Mouse (Mus musculus) brain, embryonic 18.5 days (tissue): ENCODE data around the gene Mroh2a.
"Not testable (repeated sequence)": the region's sequence is repeated elsewhere in the genome, so short reads cannot be mapped to it uniquely, and the experiment has no call there.

Experiments
- DNase-seq: peaks from one replicate; pipeline ENCODE4 v3.0.0-alpha.2; 2012; ENCODE audit warnings: low read depth, low spot score

Gene Mroh2a

DNA sequence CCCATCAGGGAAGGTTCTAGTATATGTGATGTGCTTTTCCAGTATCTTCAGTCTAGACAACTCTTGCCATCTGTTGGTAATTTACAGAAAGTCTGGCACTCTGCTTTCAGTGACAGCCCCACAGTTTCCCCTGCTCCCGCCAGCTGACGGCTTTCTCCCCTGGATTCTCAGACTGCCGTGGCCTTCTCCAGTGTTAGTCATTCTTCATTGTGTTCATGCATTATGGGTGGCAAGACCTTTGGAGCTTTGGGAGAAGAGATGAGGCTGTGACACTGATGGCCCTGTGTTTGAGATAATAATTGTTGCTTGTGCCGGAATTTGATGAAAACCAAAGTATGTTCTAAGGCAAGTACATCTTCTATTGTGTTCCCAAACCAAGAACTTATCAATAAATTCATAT lies 8.2 kb upstream of the Mroh2a start:
- no peak for DNase-seq

DNA sequence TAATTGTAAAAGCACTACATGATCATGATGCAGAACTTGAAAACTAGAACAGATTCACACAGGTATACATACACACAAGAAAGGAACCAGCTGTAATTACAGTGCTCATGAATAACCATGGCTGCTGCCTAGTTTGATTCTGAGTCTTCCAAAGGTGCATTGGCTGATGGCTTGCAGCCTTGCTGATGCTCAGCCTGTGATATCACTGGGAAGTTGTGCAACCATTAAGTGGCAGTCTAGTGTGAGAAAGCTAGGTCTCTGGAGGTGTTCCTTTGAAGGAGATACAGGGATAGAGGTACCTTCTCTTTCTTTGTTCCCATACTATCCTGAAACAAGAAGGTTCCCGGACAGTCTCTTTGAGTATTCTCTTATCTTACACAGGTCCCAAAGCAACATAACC lies 7.7 kb upstream of the Mroh2a start:
- no peak for DNase-seq

DNA sequence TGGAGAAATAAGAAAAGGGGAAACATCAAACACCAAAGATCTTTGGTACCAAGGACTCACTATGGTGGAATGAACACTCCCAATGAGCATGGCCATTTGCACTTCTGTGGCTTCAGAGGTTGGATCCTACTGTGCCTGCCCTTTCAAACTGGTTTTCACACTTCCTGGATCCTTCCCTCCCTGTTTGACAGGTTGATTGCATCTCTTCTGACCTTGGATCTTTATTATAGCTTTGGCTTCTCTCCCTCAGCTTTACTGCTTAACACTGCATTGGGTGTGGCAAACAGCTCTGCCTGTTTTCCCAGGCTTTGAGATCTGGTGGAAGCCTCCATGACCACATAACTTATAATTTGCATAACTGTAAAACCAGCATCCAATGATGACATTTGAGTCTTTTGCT lies 6.5 kb upstream of the Mroh2a start:
- no peak for DNase-seq

DNA sequence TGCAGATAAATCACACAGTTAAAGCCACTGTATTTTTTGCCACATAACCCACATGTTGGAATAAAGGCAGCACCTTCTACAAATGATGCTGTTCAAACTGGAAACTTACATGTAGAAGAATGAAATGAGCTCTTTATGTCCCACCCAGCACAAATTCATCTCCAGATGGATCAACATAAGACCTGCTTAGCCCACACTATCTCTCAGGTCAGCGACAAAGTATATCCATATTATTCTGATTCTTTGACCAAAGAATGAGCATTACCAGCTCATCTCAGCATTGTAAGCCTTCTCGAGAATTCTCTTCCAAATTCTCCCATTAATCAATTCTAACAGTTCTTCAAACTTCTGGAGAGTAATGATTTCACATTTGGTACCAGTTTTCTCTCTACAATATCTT lies 4.6 kb upstream of the Mroh2a start:
- DNase-seq = no peak

DNA sequence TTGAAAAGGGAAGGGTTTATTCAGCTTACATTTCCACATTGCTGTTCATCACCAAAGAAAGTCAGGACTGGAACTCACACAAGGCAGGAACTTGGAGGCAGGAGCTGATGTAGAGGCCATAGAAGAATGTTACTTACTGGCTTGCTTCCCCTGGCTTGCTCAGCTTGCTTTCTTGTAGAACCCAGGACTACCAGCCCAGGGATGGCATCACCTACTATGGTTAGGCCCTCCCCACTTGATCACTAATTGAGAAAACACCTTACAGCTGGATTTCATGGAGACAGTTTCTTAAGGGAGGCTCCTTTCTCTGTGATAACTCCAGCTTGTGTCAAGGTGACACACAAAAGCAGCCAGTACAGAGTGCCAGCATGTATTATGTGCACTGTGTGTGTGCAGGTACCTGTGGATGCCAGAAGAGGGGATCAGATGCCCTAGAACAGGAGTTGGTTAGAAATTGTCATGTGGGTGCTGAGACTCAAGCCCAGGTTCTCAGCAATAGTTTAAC lies 3.7 kb upstream of the Mroh2a start:
- DNase-seq = not testable (repeated sequence)

DNA sequence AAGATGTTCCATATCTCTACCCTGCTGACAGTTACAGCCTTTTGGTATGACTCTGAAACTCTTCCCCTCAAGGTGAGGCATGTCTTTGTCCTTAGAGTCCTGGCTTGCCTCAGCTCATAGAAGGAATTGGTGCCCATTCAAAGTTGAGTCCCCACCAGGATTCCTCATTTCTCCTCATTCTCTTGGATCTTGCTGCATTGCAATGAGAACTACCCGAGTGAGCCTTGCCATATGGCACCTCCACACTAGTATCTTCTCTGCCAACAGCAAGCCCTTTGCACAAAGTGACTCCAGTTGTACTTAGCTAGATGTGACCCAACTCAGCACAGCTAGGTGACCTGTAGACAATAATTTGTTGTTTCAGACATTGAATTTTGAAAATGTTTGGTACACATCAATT lies 3.2 kb upstream of the Mroh2a start:
- no peak for DNase-seq

DNA sequence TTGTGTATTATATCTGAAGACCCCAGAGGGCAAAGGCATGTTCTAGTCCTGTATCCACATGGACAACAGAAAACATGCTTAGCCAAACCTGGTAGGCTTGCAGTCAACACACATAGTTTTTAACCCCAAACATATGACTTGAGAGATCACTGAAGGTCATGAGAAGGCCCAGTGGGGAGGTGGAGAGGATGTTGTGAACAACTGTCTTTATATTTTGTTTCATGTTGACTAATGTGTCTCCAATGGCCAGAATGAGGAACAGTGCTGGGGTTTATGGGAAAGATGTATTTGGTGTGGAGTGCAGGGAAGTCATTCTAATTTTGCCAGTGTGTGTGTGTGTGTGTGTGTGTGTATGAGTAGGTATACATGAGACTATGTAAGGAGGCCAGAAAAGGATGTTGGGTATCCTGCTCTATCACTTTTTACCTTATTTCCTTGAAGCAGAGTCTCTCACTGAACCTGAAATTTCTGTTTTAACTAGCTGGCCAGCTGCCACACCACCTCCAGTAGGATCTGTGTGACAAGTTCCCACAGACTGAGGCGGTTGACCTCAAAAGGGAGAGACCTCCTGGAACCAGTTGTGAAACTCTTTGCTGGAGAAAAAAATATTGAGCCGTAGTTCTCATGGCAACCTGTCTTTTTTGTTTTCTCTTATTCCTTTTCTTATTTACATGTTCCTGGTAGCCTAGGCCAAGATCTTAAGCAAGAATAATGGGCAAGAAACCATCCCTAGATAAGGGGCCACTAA lies 2.6 kb upstream of the Mroh2a start:
- DNase-seq = no peak

DNA sequence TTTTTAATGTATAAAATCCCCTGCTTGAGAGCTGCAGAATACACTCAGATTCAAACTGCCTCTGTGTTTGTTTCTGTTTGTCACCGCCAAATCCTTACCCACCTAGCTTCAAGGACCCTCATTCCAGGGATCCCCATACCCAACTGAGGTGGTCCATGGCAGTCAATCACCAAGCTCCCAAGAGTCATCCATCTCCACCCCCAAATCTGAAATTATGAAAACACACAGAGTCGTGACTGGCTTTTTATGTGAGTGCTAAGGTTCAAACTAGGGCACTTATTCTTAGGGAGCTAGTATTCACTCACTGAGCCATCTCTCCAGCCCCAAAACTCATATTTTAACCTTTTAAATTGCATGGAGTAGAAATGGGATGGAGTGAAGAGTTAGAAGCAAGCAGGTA lies 1.5 kb upstream of the Mroh2a start:
- DNase-seq = not testable (repeated sequence)

DNA sequence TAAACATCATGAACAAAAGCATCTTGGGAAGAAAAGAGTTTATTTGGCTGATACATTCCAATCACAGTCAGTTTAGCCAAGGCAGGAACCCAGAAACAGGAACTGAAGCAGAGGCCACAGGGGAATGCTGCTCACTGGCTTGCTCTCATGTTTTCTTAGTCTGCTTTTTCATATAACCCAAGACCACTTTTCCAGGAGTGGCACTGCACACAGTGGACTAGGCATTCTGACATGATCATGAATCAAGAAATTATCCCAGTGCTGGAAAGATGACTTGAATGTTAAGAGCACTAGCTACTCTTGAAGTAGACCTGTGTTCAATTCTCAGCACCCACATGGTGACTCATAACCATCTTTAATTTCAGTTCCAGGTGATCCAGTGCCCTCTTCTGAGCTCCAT lies 1.0 kb upstream of the Mroh2a start:
- no peak for DNase-seq

DNA sequence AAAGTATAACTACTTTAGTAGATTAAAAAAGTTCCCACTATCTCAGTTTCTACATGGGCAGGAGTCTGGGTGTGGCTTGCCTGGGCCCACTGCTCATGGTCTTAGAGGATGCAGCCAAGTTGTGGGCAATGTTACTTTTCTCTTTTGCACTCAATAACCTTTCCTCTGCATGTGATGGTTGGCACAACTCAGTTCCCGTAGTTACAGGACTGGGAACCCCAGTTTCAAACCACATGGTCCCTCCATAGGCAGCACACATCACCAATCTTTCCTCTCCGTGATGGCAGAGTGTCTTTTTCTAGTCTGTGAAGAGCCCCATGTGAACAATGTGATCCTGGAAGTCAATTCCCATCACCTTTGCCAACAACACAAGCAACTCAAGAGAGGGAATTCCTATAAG lies 696 bp downstream of the Mroh2a start:
- no peak for DNase-seq

DNA sequence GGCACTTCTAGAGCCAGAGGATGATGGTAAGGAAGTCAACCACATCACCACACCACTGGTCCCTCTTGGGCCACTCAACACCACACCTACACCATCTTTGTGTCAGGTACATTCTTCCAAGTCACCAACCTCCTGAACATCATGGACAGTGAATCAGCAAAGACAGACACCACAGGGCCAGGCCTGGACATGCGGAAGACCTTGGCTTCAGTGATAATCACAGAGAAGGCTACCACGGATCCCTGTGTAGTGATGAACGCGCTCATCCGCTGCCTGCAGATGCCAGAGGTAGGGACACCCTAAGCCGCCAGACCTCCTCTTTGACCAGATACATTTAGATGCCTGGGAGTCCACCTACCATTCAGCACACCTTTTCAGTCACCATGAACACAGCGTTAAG lies 1.3 kb downstream of the Mroh2a start:
- no peak for DNase-seq

DNA sequence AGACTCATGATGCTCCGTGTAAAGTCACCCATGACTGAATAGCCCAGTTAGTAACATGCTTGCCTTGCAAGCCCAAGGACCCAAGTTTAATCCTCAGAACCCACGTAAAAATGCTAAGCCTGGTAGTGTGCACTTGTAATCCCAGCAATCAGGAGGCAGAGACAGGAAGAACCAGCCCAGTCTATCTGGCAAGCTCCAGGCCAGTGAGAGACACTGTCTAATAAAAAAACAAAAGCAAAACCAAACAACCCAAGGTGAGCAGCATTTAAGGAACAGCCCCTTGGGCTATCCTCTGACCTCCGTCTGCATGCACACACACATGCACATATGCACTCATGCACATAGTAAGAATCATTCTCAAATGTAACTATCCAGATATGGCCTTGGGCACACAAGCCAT lies 2.8 kb downstream of the Mroh2a start:
- no peak for DNase-seq

DNA sequence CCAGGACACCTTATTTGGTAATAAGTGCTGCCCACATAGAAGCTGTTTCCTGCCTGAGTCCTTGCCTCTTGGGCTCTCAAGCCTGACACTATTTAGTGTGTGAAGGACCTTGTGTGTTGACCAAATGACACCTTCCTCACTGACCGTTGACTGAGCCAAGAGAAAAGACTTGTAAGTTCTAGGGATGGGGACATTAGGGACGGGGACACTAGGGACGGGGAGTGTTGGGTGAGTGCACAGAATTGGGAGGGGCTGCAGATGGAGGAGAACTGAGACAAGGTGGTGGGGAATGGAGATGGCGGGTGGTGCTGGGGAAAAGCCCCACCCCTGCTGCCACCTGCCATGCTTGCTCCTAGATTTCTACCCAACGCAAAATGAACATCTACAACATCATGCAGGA lies 3.2 kb downstream of the Mroh2a start:
- no peak for DNase-seq

DNA sequence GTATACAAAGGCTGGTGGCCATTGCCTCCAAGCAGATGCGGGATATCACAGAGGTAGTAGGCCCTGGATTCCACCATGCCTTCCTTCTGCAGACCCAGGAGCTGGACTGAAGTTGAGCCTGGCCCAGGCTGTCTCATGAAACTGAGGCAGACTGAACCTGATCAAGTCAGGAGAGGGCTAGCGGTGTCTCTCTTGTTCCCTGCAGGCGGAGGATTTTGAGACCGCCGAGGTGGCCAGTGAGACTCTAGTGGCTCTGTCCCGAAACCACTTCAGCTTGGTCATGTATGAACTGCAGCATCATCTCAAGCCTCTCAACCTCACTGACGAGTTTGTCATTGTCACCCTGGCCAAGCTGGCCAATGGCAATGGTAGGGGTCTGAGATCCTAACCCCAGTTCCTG lies 3.6 kb downstream of the Mroh2a start:
- DNase-seq = no peak

DNA sequence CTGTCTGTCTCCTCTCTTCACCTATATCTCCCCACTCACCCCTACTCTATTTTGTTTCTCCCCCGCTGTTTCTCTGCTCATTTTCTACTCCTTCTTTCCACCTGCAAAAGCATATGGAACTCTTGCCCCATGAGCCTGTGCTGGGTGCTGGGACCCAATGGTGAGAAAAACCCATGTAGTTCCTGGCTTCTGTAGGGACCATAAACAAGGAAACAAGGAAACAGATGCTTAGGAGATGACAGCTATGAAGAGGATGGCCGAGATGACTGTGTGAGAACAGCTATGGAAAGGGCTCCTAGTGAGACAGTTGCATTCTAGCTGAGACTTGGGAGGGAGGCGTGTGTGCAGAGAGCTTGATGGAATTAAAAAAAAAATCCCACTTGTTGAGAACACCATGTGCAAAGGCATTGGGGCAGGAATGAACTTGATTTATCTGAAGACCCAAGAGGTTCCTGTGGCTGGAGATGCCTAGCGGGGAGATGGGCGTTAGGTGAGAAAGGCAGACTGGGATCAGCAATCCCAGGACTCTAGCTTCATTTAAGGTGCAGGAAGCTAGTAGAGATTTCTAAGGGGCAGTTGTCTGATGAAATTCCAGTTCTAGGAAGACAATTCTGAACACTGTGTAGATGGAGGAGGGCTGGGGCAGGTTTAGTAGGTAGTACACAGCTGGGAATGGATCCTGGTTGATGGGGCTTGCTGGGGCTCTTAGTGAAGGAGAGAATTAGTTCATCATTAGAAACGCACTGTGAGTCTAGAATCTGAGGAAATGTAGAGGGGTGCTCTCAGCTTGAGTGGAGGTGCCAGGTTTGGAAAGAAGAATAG lies 4.4 kb downstream of the Mroh2a start:
- DNase-seq = no peak

DNA sequence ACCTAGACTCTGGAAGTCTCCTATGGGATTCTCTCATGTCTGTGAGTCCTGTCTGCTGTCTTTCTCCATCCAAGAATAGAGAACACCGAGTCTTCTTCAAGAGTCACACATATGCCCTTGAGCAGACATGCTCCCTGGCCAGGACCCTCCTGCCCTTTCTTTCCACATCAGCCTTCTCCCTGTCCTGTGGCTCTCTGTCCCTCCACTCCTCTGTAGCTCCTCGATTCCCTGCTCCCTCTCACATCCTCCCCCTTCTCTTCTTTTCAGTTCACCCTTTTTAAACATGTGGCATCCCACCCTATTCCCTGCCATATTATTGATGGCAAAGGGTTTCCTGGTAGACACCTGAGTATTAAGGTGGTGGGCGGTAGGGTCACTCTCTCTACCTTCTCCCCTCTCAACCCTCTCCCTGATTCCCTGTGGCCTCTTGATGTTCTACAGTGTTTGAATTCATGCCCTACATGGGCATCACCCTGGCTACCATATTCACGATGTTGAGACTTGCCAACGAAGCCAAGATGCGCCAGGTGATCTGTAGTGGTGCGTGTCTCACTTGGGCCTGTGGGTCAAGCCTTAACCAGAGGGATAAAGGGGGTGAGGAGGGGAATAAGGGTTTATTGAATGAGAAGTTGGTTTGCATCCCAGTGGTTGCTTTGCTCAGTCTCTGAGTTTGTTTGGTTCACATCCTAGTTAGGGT lies 5.2 kb downstream of the Mroh2a start:
- no peak for DNase-seq

DNA sequence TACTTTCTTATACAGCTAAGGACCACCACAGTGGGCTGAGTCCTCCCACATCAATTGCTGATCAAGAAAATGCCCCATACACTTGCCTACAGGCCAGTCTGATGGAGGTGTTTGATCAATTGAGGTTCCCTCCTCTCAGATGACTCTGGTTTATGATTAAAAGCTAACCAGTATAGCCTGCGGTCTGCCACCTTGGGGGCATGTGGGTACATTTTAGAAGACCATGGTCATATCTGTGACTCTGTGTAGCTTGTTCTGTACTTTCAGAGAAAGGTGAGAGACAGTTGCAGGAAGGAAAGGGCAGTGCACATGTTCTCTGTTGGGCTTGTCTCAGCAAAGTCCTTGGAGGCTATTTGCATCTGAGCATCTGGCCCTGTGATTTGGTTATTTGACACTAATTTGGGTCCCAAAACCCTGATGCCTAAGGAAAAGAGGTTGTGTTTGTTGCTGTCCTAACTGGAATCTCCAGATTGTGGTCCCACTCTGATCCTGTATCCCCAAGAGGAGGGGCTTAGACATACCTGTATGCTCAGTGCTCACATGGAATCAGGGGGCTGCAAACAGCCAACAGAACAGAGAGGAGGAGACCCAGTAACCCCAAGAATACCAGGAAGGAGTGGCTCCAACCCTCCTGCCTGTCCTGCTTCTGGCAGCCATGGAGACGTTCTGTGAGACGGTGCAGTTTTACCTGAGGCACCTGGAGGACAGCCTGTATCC lies 6.0 kb downstream of the Mroh2a start:
- DNase-seq = no peak

DNA sequence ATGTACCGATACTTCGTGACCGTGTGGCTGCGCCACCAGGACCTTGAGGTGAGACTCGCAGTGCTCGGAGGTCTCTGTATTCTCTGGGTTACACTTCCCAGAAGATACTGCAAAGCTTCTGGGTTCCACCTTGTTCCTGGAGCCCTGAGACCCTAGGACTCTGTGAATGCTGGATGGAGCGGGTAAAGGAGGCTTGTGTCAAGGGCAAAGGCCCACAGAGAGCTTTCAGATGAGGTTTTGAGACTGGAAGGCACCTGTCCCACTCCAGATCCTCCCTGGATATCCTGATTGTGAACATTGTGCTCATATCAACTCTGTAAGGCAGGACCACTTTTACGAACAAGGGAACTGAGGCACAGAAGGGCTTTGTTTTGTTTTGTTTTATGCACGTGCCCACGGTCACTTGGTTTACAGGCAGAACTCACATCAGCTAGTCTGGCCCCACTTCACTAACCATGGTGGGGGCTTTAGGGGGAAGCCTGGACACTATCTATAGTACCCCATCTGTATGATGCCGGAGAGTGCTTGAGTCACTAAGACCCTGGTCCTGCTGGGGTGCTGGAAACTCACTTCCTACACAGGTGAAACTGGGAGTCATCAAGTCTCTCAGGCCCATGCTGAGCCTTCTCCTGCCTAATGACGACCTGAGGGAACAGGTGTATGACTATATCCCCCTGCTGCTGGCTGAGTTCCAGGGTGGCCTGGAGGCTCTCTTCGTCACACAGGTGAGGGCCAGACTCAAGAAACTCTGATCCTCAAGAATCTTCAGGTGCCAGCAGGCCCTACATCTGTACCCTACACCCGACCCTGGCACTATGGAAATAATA lies 6.8 kb downstream of the Mroh2a start:
- DNase-seq = no peak

DNA sequence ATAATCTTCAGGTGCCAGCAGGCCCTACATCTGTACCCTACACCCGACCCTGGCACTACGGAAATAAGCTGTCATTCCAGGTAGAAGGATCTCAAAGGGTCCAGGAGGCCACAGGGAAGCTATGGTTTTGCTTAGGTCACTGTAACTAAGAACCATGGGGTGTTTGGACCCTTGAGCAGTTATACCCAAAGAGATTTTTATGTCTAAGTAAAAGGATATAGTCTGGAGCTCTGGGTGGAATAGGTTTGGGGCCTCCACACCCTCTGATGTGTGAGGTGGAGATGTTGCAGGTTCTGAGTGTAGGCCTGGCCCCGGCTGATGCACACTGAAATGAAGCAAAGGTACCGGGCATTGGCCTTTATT lies 7.4 kb downstream of the Mroh2a start:
- DNase-seq = no peak

DNA sequence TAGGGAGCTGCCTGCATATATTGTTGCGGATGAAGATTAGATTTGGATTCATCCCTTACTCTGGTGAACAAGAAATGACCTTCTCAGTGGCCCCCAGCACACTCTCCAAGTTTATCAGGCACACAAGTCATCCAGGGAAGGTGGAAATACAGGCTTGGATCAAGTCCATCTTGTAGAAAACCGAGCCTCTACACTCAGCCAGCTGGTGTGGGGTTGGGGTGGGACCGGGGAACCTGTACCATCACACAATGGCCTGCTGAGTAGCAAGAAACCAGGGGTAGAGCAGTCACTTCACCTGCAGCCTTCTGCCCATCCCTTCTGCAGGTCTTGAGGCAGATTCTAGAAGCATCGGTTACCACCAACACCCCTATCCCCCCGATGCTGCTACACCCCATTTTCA lies 7.9 kb downstream of the Mroh2a start:
- no peak for DNase-seq
